Mouse (Mus musculus): Measurements from ENCODE around the gene Tmem126a.
A peak's percentile ranks its signal among the peaks of the same experiment; 100 is the strongest.

The Tmem126a gene

DNA sequence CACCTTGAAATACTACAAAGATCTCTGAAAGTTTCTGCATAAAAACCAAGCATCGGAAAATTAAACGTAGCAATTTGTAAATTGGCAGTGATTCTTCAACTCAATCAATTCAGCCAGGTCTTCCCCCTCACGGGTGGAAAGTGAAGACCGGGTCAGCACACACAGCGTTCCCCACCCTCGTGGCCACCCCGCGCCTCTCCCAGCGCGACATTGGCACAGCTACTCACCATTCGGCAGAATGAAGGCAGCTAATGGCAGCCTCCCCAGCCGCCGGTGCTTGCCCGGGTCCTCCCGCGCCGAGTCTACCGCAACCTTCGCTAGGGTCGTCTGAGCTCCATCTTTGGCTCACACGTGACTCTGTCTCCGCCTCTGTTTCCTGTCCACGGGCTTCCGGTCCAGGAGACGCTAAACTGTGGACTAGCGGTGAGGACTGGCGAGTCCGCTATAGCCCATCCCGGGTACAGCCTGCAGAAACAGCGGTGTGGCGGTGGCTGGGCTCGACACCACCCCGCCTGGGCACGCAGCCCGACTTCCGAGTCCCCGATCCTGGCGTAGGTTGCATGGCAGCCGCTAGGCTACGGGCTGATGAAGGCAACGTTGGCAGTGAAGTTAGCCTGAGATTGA lies at the start of gene Tmem126a:
Gene Tmem126a (minus strand): TSS at position 385 of the 624 bp plus-strand sequence.
- peak; percentile 93 for DNase-seq (ENCODE audit: low spot score)

DNA sequence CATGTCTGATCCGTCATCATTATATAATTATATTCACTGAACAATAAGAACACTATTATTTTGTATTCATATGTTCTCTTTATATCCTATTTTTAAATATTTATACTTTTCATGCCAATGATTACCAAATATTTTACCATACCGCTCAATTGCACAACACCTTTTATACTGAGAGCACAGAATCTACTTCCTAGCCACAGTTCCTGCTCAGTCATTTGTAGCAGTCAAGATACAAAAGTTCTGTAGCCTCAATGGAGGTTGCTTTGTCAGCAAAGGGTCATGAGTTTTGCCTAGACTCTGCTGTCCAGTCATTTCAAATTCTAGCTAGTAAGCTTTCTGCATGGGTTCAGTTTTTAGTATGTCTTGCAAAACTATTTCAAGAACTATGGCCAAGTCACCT lies 25.6 kb upstream of the Tmem126a start:
- DNase-seq (ENCODE audit: low spot score) = no peak

- peak; percentile 57 for DNase-seq (ENCODE audit: low spot score)
Measured at GRCm38 (mm10) chr7:90476313-90477245, 19.6 kb upstream of the Tmem126a start, which contains the start of gene Dlg2. Gene Dlg2, plus strand, starts transcription at chr7:90476672.

- peak; percentile 98 for DNase-seq (ENCODE audit: low spot score)
Measured at GRCm38 (mm10) chr7:90475793-90476312, 18.8 kb upstream of the Tmem126a start, which contains the start of gene Tmem126b. Gene Tmem126b, minus strand, starts transcription at chr7:90476001.

GRCm38 (mm10) chr7:90473511-90473910 lies 16.5 kb upstream of the Tmem126a start:
- no peak for DNase-seq (ENCODE audit: low spot score)

DNA sequence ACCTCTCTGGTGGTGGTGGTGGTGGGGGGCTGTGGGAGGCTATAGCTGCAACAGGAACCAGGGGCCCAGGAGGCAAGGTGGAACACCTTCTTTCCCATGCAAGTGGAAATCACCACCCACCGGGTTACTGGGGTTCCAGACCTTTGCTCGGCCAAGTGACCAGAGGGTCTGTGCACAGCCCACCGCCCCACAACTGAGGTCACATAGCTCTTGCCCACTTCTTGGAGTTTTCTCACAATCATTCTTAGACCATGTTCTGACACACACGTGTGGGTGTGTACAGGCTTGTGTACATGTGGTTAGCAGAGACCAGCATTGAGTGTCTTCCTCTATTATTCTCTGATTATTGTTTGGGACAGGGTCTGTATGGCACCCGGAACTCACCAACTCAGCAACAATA lies 4.4 kb upstream of the Tmem126a start:
- DNase-seq (ENCODE audit: low spot score) = no peak

GRCm38 (mm10) chr7:90460930-90461329 lies 3.9 kb upstream of the Tmem126a start:
- peak; percentile 34 for DNase-seq (ENCODE audit: low spot score)

DNA sequence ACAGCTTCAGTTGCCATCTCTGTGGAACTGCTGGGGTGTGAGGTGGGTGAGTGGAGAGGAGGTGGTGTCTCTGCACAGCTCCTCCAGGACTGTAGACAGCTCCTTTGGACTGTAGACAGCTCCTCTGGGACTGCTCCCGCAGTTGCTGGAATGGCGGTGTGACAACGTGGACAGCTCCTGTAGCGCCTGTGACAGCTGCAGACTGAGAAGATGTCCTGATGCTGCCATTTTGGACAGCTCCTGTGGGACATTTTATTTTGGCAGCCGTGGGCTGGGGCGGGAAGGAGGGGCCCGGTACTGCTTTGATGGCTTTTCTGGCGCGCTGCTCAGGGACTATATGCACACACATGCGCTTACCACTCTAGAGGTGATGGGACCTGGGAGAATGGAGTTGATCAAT lies 3.3 kb upstream of the Tmem126a start:
- DNase-seq (ENCODE audit: low spot score) = peak; percentile 4

DNA sequence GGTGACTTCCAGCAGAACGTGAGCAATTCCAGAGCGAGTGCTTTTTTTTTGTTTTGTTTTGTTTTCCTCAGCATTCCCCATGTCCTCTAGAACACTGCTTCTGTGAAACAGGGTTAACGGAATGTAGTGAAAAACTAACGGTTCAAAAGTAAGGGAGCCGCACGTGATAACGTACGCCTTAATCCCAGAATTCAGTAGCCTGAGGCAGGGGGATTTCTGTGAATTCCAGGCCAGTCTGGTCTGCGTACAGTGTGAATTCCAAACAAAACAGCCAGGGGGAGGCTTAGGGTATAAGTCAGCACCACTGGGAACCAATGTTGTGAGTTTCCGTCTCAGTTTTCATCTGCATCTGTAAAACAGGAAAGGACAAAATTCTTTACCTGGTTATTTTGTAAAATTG lies 488 bp upstream of the Tmem126a start:
- peak; percentile 68 for DNase-seq (ENCODE audit: low spot score)

DNA sequence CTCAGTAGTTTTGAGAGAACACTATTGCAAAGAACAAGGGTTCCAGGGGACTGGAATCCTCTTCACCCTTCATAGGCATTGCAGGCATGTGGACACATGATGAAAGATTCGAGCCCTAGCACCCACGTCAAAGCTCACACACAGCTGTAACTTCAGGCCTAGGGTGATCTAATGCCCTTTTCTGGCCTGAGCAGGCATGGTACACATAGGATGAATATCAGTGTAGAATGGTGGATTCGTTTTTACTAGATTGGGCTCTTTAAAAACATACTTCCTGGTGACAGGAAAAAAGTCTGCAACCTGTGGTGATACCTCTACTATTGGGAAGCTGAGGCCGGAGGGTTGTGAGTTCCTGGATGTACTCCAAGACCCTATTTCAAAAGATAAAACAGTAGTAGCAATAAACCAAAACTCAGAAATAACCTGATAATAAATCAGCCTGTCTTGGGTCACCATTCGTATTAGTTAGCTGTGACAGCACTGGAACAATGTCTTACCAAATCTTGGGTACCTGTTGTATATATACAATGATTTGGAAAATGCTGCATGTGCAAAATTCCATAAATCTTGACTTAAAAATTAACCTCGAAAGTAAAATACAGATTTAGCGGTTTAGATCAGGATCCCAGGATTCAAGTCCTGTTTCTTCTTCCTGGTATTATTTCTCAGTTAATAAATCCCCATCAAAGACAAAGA lies 732 bp downstream of the Tmem126a start:
- peak; percentile 3 for DNase-seq (ENCODE audit: low spot score)

- peak; percentile 52 for DNase-seq (ENCODE audit: low spot score)
Measured at GRCm38 (mm10) chr7:90444206-90444605, 12.8 kb downstream of the Tmem126a start.

- peak; percentile 74 for DNase-seq (ENCODE audit: low spot score)
Measured at GRCm38 (mm10) chr7:90443101-90444091, 13.6 kb downstream of the Tmem126a start.

GRCm38 (mm10) chr7:90442518-90443080 lies 14.4 kb downstream of the Tmem126a start, which contains the start of gene Crebzf:
Gene Crebzf, plus strand, starts transcription at chr7:90442729.
- peak; percentile 99 for DNase-seq (ENCODE audit: low spot score)

DNA sequence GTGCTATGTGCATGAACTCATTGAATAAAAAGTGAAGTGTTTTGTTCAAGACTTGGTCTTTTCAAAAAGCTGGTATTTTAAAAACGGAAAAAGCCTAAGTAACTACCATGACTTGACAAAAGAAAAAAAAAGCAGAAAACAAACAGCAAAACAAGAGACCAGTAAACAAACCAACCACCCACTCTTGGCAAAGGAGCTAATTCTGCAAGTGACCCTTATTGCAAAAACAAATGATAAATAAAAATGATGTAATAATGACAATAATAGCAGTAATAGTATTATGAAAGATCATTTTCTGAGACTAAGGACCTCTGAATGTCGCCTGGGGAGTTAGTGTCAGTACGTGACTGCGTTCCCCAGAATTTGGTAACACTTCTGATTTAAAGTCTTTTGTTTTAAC lies 15.0 kb downstream of the Tmem126a start:
- no peak for DNase-seq (ENCODE audit: low spot score)

DNA sequence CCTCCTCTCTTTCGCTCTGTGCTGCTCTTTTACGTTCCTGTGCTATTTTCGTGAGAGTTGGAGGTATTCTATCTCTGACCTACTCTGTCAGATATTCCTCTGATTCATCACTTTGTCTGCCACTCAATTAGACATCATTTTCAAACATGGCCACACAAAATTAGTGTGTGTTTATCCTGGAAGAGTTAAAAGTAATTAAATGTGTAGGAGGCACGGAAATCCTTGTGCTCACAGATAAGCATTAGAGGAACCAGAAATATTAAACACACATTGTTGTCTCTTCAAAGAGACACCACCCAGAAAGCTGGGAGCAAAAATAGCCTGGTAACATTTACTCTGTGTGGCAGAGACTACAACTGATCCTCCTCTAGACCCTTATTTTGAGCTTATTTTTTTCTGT lies 17.0 kb downstream of the Tmem126a start:
- no peak for DNase-seq (ENCODE audit: low spot score)

- no peak for DNase-seq (ENCODE audit: low spot score)
Measured at GRCm38 (mm10) chr7:90432221-90432620, 24.8 kb downstream of the Tmem126a start.

- no peak for DNase-seq (ENCODE audit: low spot score)
Measured at GRCm38 (mm10) chr7:90427006-90427405, 30.0 kb downstream of the Tmem126a start.

DNA sequence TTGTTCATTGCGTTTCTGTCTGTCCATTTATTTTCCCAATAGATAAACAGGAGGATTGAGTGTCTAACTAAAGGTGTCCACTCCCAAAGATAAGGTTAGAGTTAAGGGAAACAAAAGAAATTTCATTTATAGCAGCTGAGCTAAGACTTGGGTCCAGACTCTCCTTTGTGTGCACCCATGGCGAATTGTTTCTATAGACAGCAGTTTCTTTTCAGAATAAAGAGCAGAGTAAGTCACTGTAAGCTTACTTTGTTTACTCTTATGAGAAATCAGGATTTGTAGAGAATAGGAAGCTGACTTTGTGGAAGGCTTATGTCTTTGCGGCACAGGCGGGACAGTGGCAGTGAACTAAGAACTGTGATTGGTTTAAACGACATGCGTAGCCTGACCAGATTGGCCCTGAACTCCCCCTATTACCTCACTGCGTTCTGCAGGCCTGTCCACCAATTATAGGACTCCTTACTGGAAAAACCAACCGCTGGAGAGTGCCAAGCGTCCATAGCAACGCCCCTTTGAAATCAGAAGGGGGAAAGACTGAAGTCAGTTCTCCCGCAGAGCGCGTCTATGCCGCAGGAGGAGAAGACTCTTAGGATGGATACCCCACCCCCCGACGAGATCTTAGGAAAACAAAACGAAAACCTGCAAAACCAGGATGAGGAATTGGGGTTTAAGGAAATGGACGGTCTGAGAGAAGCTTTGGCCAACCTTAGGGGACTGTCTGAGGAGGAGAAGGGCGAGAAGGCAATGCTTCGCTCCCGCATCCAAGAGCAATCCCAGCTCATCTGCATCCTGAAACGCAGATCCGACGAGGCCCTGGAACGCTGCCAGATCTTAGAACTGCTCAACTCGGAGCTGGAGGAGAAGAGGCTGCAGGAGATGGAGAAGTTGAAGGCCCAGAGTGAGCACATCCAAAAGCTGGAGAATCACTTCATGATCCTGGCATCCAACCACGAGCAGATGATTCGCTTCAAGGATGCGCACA lies 30.7 kb downstream of the Tmem126a start, which contains the start of gene Ccdc89:
Gene Ccdc89 (plus strand): TSS at position 558 of the 982 bp plus-strand sequence.
- DNase-seq (ENCODE audit: low spot score) = peak; percentile 92

DNA sequence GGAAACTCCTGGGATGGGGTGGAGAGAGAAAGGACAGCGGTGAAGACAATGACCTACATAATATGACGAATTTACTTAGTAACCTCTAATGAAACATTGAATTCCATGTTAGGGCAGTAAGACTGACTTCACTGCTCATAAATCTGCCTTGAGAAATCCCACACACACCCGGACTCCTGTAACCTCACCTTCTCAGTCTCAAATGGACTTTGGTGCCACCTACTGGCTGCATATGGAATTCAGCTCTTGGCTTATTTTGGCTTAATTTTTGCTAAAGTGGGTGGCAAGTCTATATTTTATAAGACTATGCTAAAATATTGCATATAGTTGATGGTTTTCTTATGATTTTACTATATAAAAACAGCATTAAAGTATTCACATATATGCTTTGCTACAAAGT lies 47.1 kb downstream of the Tmem126a start:
- peak; percentile 81 for DNase-seq (ENCODE audit: low spot score)
